Mouse (Mus musculus) forebrain, embryonic 11.5 days (tissue): ENCODE measurements around the gene Pfdn4. TPM values are rescaled to one million over a fixed set of nuclear protein-coding genes. Genes with fewer than 3 reads are reported as not detected.

Experiments used
- polyA plus RNA-seq: library from polyadenylated mRNA; unstranded; fragments of >200 nt; fragmentation: Nextera tagmentation; extraction: Ambion mirVana; gene quantifications from 2 replicates; pipeline ENCODE4 v1.2.1, GENCODE M21; 2014

Pfdn4 gene
- polyA plus RNA-seq, 1 experiment from 2014 or later, result 130 TPM

Other genes with a start within 250 kb of the Pfdn4 start
- 0.33 and 0.45 TPM in 2 replicates for gene Bcas1, start 68.6 kb upstream of the Pfdn4 start, polyA plus RNA-seq
- 0.07 TPM in 1 of 2 replicates, not detected in the other for gene Cyp24a1, start 717 bp downstream of the Pfdn4 start, polyA plus RNA-seq
- not detected in 2 replicates for gene 4930470P17Rik, start 105.6 kb downstream of the Pfdn4 start, polyA plus RNA-seq
- gene Dok5, start 235.4 kb downstream of the Pfdn4 start, polyA plus RNA-seq, result 6.2 and 8.1 TPM in 2 replicates